Mouse (Mus musculus): ENCODE data around the gene Usp39. TPM values are rescaled to one million over a fixed set of nuclear protein-coding genes. Genes with fewer than 3 reads are reported as not detected.

Usp39 gene
- polyA plus RNA-seq, 1 experiment from 2014 or later, result 32.6 TPM

GRCm38 (mm10) chr6:72358086-72358764, 13.2 kb upstream of the Usp39 start:
- ATAC-seq (ENCODE audit: low read depth), result no peak
- Histone ChIP-seq H3K4me2 (ENCODE audit: low read depth, low read length) (no peak overlapping the region), H3K9ac (ENCODE audit: low read depth, low read length) (no peak overlapping the region), H3K9me3 (replicated peaks; ENCODE audit: control insufficient read depth, low read length) (no peaks in the 10 kb centered on the region), H3K4me3 (ENCODE audit: low read depth, low read length) (no peak overlapping the region), H3K36me3 (ENCODE audit: control insufficient read depth, insufficient read depth) (peaks cover 16% of the 10 kb centered on the region), H3K27ac (ENCODE audit: low read length) (no peak overlapping the region), H3K27me3 (ENCODE audit: control insufficient read depth, insufficient read depth, low read depth, low read length) (peaks cover 32% of the 10 kb centered on the region), H3K4me1 (ENCODE audit: control insufficient read depth, low read depth, low read length) (peaks cover 56% of the 10 kb centered on the region)
- 73% methylated on average over 10 of the region's 10 CpGs for WGBS (ENCODE audit: insufficient replicate concordance)

- Histone ChIP-seq H3K36me3 (ENCODE audit: control insufficient read depth, insufficient read depth) (peaks cover 16% of the 10 kb centered on the region), H3K27me3 (ENCODE audit: control insufficient read depth, insufficient read depth, low read depth, low read length) (peaks cover 32% of the 10 kb centered on the region), H3K4me2 (ENCODE audit: low read depth, low read length) (peak overlapping the region; percentile 58; the same call in 1 of the 2 replicates), H3K4me1 (ENCODE audit: control insufficient read depth, low read depth, low read length) (peaks cover 51% of the 10 kb centered on the region), H3K27ac (ENCODE audit: low read length) (no peak overlapping the region), H3K4me3 (ENCODE audit: low read depth, low read length) (no peak overlapping the region), H3K9ac (ENCODE audit: low read depth, low read length) (no peak overlapping the region), H3K9me3 (replicated peaks; ENCODE audit: control insufficient read depth, low read length) (no peaks in the 10 kb centered on the region)
- 53% methylated on average over 5 of the region's 5 CpGs for WGBS (ENCODE audit: insufficient replicate concordance)
- peak; percentile 22 for ATAC-seq (ENCODE audit: low read depth)
These were observed 12.4 kb upstream of the Usp39 start for GRCm38 (mm10) chr6:72357164-72358079.

DNA sequence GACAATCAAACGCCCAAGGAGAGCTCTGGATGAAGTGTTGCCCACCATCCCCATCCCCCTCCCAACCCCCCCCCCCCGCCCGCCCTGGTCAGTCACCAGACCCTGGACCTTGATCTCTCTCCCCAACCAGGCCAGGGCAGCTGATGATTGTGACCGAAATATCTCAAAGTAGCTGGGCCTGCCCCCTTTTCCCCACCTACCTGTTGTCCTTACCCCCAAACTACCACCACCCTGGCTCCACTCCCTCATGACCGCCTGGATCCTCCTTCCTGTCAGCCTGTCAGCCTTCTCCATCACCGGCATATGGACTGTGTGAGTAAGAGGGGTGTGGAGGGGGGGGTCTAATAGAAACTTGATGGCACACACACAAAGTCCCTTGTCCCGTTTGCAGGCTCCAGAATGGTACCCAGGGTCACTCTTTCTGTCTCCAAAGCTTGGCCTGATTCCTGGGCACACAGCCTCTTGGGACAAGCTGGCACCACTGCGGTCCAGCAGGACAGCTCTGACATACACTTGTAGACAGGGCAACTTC, 11.1 kb upstream of the Usp39 start:
- Histone ChIP-seq H3K4me2 (ENCODE audit: low read depth, low read length) (peak overlapping the region; percentile 58), H3K4me1 (ENCODE audit: control insufficient read depth, low read depth, low read length) (peaks cover 55% of the 10 kb centered on the region), H3K9me3 (replicated peaks; ENCODE audit: control insufficient read depth, low read length) (no peaks in the 10 kb centered on the region), H3K36me3 (ENCODE audit: control insufficient read depth, insufficient read depth) (peaks cover 16% of the 10 kb centered on the region), H3K27me3 (ENCODE audit: control insufficient read depth, insufficient read depth, low read depth, low read length) (peaks cover 32% of the 10 kb centered on the region), H3K27ac (ENCODE audit: low read length) (peak overlapping the region; percentile 45), H3K4me3 (ENCODE audit: low read depth, low read length) (peak overlapping the region; percentile 61), H3K9ac (ENCODE audit: low read depth, low read length) (peak overlapping the region; percentile 57)
- ATAC-seq (ENCODE audit: low read depth), result peak; percentile 14; the same call in 1 of the 2 replicates
- WGBS (ENCODE audit: insufficient replicate concordance), result 45% methylated on average over 8 of the region's 8 CpGs

DNA sequence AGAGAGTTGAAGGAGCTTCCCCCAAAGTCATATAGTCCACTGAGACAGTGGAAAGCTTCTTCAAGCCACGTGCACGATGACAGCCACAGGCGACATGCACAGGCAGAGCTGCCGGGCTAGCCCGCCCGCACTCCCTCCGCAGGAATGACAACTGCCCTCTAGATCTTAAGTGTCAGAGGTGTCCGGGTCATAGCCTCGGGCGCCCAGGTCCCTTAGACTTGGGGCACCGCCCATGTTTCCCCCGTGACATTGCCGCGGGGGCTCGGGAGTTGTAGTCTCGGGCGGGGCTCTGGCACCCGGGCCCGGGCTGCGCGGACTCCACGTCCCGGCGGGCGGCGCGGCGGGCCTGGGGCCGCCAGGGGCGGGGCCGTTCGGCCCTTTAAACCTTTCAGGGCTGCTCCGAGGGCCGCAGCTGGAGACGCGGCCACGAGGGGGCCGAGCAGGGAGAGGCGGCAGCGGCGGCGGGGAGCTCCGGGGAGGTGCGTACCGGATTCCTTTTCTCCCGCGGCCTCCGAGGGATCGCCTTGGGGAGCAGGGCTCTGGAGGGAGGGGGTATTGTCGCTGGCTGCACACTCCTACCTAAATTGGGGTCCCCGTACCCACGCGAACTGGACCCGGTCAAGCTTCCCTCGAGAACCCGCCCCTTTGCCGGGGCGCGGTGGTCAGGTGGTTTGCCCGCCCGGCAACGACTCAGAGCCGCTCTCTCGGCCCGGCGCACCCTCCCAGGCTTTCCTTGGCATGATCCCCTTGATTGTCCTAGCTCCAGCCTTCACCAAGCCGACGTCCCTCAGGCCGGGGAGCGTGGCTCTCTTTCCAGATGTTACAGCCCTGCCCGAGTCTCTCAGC, 10.3 kb upstream of the Usp39 start, which contains the start of gene Tmem150a:
TSS of gene Tmem150a (plus strand) at position 382 of the 846 bp plus-strand sequence.
- Histone ChIP-seq H3K9ac (ENCODE audit: low read depth, low read length) (peak within 1 kb of the TSS; percentile 57), H3K4me3 (ENCODE audit: low read depth, low read length) (peak within 1 kb of the TSS; percentile 61), H3K27me3 (ENCODE audit: control insufficient read depth, insufficient read depth, low read depth, low read length) (peaks cover 32% of the 10 kb centered on the region), H3K27ac (ENCODE audit: low read length) (peak within 1 kb of the TSS; percentile 54), H3K9me3 (replicated peaks; ENCODE audit: control insufficient read depth, low read length) (no peaks in the 10 kb centered on the region), H3K4me1 (ENCODE audit: control insufficient read depth, low read depth, low read length) (peaks cover 53% of the 10 kb centered on the region), H3K4me2 (ENCODE audit: low read depth, low read length) (peak within 1 kb of the TSS; percentile 58), H3K36me3 (ENCODE audit: control insufficient read depth, insufficient read depth) (peaks cover 16% of the 10 kb centered on the region)
- under 1% methylated on average over 70 of the region's 71 CpGs for WGBS (ENCODE audit: insufficient replicate concordance)
- peak; percentile 75 for ATAC-seq (ENCODE audit: low read depth)

GRCm38 (mm10) chr6:72354025-72354424, 9.0 kb upstream of the Usp39 start:
- peaks cover 50% of the 10 kb centered on the region for H3K4me1 ChIP-seq (ENCODE audit: control insufficient read depth, low read depth, low read length)
- no peak overlapping the region for H3K9ac ChIP-seq (ENCODE audit: low read depth, low read length)
- ATAC-seq (ENCODE audit: low read depth), result no peak
- no peak overlapping the region for H3K4me2 ChIP-seq (ENCODE audit: low read depth, low read length)
- peaks cover 32% of the 10 kb centered on the region for H3K27me3 ChIP-seq (ENCODE audit: control insufficient read depth, insufficient read depth, low read depth, low read length)
- peaks cover 9% of the 10 kb centered on the region for H3K36me3 ChIP-seq (ENCODE audit: control insufficient read depth, insufficient read depth)
- peak overlapping the region; percentile 10; the same call in 1 of the 2 replicates for H3K27ac ChIP-seq (ENCODE audit: low read length)
- WGBS (ENCODE audit: insufficient replicate concordance), result 61% methylated on average over 1 of the region's 1 CpGs
- H3K4me3 ChIP-seq (ENCODE audit: low read depth, low read length), result no peak overlapping the region
- H3K9me3 ChIP-seq (replicated peaks; ENCODE audit: control insufficient read depth, low read length), result no peaks in the 10 kb centered on the region

DNA sequence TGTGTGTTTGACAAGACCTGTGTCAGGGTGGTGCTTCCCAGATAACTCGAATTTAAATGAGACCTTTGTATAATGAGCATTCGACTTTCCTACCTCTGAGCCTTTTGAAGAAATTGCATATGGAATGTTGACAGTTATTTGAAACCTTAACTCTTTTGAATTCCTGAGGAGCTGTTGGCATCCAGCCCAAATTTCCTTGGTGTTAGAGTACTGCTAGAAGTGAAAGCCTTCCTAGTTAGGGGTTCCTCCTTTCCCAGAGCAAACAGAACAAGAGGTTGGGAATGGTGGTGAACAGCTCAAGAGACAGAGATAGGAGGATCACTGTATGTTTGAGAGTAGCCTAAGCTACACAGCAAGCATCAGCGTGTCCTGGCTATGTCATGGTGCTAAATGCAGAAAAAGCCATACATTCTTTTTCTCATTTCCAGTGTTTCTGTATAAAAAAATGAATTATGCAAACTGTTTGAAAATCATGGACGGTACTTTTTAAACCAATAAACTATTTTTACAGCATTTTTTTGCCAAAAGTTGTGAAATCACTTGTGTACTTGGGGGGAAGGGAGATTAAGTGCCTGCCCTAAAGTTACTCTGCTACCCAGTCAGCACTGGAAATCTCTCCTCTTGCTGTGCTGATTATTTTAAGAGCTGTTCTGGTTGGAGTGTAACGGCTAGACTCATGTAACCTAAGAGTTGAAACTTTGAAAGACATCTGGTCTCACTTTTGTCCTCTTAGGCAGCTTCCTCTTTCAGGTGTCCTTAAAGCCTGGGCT, 7.8 kb upstream of the Usp39 start:
- WGBS (ENCODE audit: insufficient replicate concordance), result 52% methylated on average over 5 of the region's 5 CpGs
- Histone ChIP-seq H3K4me1 (ENCODE audit: control insufficient read depth, low read depth, low read length) (peaks cover 54% of the 10 kb centered on the region), H3K4me3 (ENCODE audit: low read depth, low read length) (no peak overlapping the region), H3K27me3 (ENCODE audit: control insufficient read depth, insufficient read depth, low read depth, low read length) (peaks cover 32% of the 10 kb centered on the region), H3K9me3 (replicated peaks; ENCODE audit: control insufficient read depth, low read length) (no peaks in the 10 kb centered on the region), H3K36me3 (ENCODE audit: control insufficient read depth, insufficient read depth) (peaks cover 9% of the 10 kb centered on the region), H3K9ac (ENCODE audit: low read depth, low read length) (no peak overlapping the region), H3K27ac (ENCODE audit: low read length) (peak overlapping the region; percentile 53), H3K4me2 (ENCODE audit: low read depth, low read length) (no peak overlapping the region)
- no peak for ATAC-seq (ENCODE audit: low read depth)

GRCm38 (mm10) chr6:72350214-72350613, 5.2 kb upstream of the Usp39 start:
- H3K4me1 ChIP-seq (ENCODE audit: control insufficient read depth, low read depth, low read length), result peaks cover 55% of the 10 kb centered on the region
- H3K4me3 ChIP-seq (ENCODE audit: low read depth, low read length), result no peak overlapping the region
- WGBS (ENCODE audit: insufficient replicate concordance), result 64% methylated on average over 2 of the region's 2 CpGs

DNA sequence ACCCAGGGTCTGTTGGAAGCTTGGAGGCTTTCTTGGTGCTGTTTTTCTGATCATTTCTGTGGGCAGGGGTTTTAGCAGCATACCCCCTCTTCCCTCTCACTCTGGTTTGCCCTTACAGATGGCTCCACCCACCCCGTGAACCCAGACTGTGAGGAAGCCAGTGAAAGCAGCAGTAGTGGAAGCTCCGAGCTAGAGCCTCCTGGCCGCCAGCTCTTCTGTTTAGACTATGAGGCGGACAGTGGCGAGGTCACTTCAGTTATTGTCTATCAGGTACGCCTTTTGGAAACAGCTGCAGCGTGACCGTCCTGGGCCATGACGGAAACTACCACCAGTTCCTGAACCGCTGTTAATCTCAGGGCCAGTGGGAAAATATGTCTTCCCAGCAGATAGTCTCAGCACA, 3.4 kb upstream of the Usp39 start:
- Histone ChIP-seq H3K4me2 (ENCODE audit: low read depth, low read length) (peak overlapping the region; percentile 88), H3K27ac (ENCODE audit: low read length) (peak overlapping the region; percentile 94; the same call in 1 of the 2 replicates), H3K4me3 (ENCODE audit: low read depth, low read length) (peak overlapping the region; percentile 88), H3K9me3 (replicated peaks; ENCODE audit: control insufficient read depth, low read length) (no peaks in the 10 kb centered on the region), H3K36me3 (ENCODE audit: control insufficient read depth, insufficient read depth) (peaks cover 9% of the 10 kb centered on the region), H3K27me3 (ENCODE audit: control insufficient read depth, insufficient read depth, low read depth, low read length) (peaks cover under 1% of the 10 kb centered on the region; the same call in 1 of the 2 replicates), H3K4me1 (ENCODE audit: control insufficient read depth, low read depth, low read length) (peaks cover 54% of the 10 kb centered on the region), H3K9ac (ENCODE audit: low read depth, low read length) (peak overlapping the region; percentile 94)
- WGBS (ENCODE audit: insufficient replicate concordance), result 62% methylated on average over 10 of the region's 10 CpGs
- ATAC-seq (ENCODE audit: low read depth), result no peak

More at GRCm38 (mm10) chr6:72350214-72350613, 5.2 kb upstream of the Usp39 start:
- H3K36me3 ChIP-seq (ENCODE audit: control insufficient read depth, insufficient read depth), result peaks cover 9% of the 10 kb centered on the region
- no peak overlapping the region for H3K9ac ChIP-seq (ENCODE audit: low read depth, low read length)
- peaks cover 16% of the 10 kb centered on the region for H3K27me3 ChIP-seq (ENCODE audit: control insufficient read depth, insufficient read depth, low read depth, low read length)
- no peak overlapping the region for H3K4me2 ChIP-seq (ENCODE audit: low read depth, low read length)
- H3K9me3 ChIP-seq (replicated peaks; ENCODE audit: control insufficient read depth, low read length), result no peaks in the 10 kb centered on the region
- H3K27ac ChIP-seq (ENCODE audit: low read length), result no peak overlapping the region
- ATAC-seq (ENCODE audit: low read depth), result no peak

All from liver, embryonic 16.5 days (tissue).